Mouse (Mus musculus) midbrain, embryonic 10.5 days (tissue): ENCODE measurements around the gene Aasdh. TPM values are rescaled to one million over a fixed set of nuclear protein-coding genes. Genes with fewer than 3 reads are reported as not detected.

ENCODE experiments used
- DNase-seq: peaks from one replicate; pipeline ENCODE4 v3.0.0-alpha.2; 2017; ENCODE audit warnings: low spot score
- H3K27ac ChIP-seq: fragments of 300-500 bp; sonication (generic); replicated peaks from 2 replicates; pipeline ENCODE4 v1.5.1; 2016; ENCODE audit warnings: mild to moderate bottlenecking
- H3K27me3 ChIP-seq: fragments of 300-500 bp; sonication (generic); 2 replicates; pipeline ENCODE4 v1.6.1; 2016; ENCODE audit warnings: low read depth, mild to moderate bottlenecking; ENCODE audit not compliant: poor library complexity, severe bottlenecking
- H3K36me3 ChIP-seq: fragments of 300-500 bp; sonication (generic); 2 replicates; pipeline ENCODE4 v1.6.1; 2016; ENCODE audit warnings: mild to moderate bottlenecking, moderate library complexity
- H3K4me1 ChIP-seq: fragments of 300-500 bp; sonication (generic); 2 replicates; pipeline ENCODE4 v1.6.1; 2016
- H3K4me3 ChIP-seq: fragments of 300-500 bp; sonication (generic); 2 replicates; pipeline ENCODE4 v1.5.1; 2016; ENCODE audit warnings: mild to moderate bottlenecking, moderate library complexity
- H3K9me3 ChIP-seq: fragments of 300-500 bp; sonication (generic); replicated peaks from 2 replicates; pipeline ENCODE4 v1.6.1; 2016; ENCODE audit warnings: mild to moderate bottlenecking
- WGBS: fragments of 180-500 bp; shearing (Covaris S2); methylation state at CpG from one replicate; pipeline ENCODE4 v1.1.7; 2016; 5-methylcytosine and 5-hydroxymethylcytosine counted together
- polyA plus RNA-seq: library from polyadenylated mRNA; unstranded; fragments of >200 nt; fragmentation: Nextera tagmentation; extraction: Ambion mirVana; gene quantifications from 2 replicates; pipeline ENCODE4 v1.2.1, GENCODE M21; 2016

Aasdh gene
- polyA plus RNA-seq: 22.3 and 24.3 TPM in 2 replicates

GRCm38 (mm10) chr5:76905405-76906154 is at the start of gene Aasdh:
TSS of gene Aasdh (minus strand) at chr5:76905514.
- no peaks in the 10 kb centered on the region for H3K27me3 ChIP-seq
- no peaks in the 10 kb centered on the region for H3K9me3 ChIP-seq
- peaks cover 11% of the 10 kb centered on the region for H3K4me1 ChIP-seq
- peak within 1 kb of the TSS; percentile 67 for H3K4me3 ChIP-seq
- peak within 1 kb of the TSS; percentile 87 for H3K27ac ChIP-seq
- peak; percentile 99 for DNase-seq
- WGBS: under 1% methylated on average over 47 of the region's 47 CpGs
- H3K36me3 ChIP-seq: peaks cover 12% of the 10 kb centered on the region

DNA sequence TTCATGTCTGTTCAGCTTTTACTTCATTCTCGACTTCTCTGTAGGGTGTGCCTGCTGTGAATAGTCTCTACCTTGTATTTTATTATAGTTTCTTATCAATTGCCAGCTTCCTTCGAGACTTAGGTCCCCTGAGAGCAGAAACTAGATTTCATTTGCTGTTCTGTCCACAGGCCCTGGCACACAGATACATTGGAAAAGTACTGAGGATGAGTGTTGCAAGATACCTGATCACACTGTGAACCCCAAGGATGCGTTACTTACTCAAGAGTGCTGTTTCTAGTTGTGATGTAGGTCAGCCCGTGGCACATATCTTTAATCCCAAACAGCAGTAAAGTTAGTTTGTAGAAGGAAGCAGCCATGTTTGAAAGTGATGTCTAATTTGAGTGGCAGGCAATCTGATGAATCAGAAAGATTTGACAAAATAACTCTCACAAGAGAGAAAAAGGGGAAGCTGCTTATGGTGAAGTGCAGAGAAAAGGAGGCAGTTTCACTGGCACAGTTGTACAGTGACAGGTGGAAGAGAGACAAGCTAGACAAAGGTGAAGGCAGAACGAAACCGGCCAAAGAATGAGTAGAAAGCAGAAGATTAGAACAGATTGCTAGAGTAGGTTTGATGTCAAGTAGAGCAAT is 49.1 kb upstream of the Aasdh start:
- no peaks in the 10 kb centered on the region for H3K9me3 ChIP-seq
- no peak overlapping the region for H3K4me3 ChIP-seq

DNA sequence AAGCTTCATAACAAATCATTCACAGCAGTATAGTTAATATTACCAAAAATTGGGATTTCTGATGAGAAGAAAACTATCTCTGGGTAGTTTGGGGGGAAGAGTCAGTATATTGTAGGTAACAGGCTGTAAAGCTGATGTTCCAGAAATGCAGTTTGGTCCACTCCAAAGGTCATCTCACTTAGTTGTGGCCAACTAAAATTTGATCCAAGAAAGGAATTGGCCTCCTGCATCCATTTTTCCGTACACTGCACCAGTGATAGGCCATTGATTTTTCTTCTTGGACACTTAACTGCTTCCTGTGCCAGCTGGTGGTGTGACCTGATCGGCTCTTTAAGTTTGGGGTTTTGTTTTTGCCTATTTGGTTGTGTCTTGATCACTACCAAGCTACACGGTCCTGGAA is 48.5 kb upstream of the Aasdh start:
- DNase-seq: no peak
- Histone ChIP-seq H3K4me1 (peaks cover 48% of the 10 kb centered on the region), H3K36me3 (peaks cover 60% of the 10 kb centered on the region), H3K27ac (no peak overlapping the region), H3K4me3 (no peak overlapping the region), H3K9me3 (no peaks in the 10 kb centered on the region), H3K27me3 (no peaks in the 10 kb centered on the region)
- WGBS: 90% methylated on average over 3 of the region's 3 CpGs

More for the DNA sequence above, 49.1 kb upstream of the Aasdh start:
- Histone ChIP-seq H3K36me3 (peaks cover 59% of the 10 kb centered on the region), H3K4me1 (peaks cover 42% of the 10 kb centered on the region), H3K27ac (no peak overlapping the region), H3K27me3 (no peaks in the 10 kb centered on the region)
- 94% methylated on average over 6 of the region's 6 CpGs for WGBS
- no peak for DNase-seq

- Histone ChIP-seq H3K27ac (peak overlapping the region; percentile 95), H3K36me3 (peaks cover 60% of the 10 kb centered on the region), H3K4me1 (peaks cover 53% of the 10 kb centered on the region), H3K4me3 (peak overlapping the region; percentile 84), H3K9me3 (no peaks in the 10 kb centered on the region), H3K27me3 (no peaks in the 10 kb centered on the region)
- WGBS: 27% methylated on average over 7 of the region's 7 CpGs
- DNase-seq: no peak
Observed at GRCm38 (mm10) chr5:76952112-76953040, 47.1 kb upstream of the Aasdh start.

- DNase-seq: peak; percentile 99
- Histone ChIP-seq H3K4me1 (peaks cover 53% of the 10 kb centered on the region), H3K36me3 (peaks cover 60% of the 10 kb centered on the region), H3K9me3 (no peaks in the 10 kb centered on the region), H3K27ac (peak within 1 kb of the TSS; percentile 95), H3K4me3 (peak within 1 kb of the TSS; percentile 84), H3K27me3 (no peaks in the 10 kb centered on the region)
- WGBS: under 1% methylated on average over 81 of the region's 81 CpGs
Observed at GRCm38 (mm10) chr5:76951106-76952027, 46.1 kb upstream of the Aasdh start, which contains the start of the genes Paics and Ppat. TSS of gene Paics (plus strand) at chr5:76951307. TSS of gene Ppat (minus strand) at chr5:76951578.

GRCm38 (mm10) chr5:76950343-76951105 is 45.2 kb upstream of the Aasdh start:
- DNase-seq: no peak
- Histone ChIP-seq H3K4me1 (peaks cover 53% of the 10 kb centered on the region), H3K27ac (peak overlapping the region; percentile 95), H3K36me3 (peaks cover 59% of the 10 kb centered on the region), H3K27me3 (no peaks in the 10 kb centered on the region), H3K9me3 (no peaks in the 10 kb centered on the region), H3K4me3 (peak overlapping the region; percentile 84)
- under 1% methylated on average over 24 of the region's 24 CpGs for WGBS

GRCm38 (mm10) chr5:76947758-76948157 is 42.4 kb upstream of the Aasdh start:
- H3K4me3 ChIP-seq: no peak overlapping the region

GRCm38 (mm10) chr5:76947142-76947541 is 41.8 kb upstream of the Aasdh start:
- WGBS: 89% methylated on average over 4 of the region's 4 CpGs
- H3K9me3 ChIP-seq: 0 out of 2 replicates have a peak, but pooled peaks cover 2% of the 10 kb centered on the region
- H3K27me3 ChIP-seq: no peaks in the 10 kb centered on the region
- DNase-seq: no peak
- H3K4me1 ChIP-seq: peaks cover 29% of the 10 kb centered on the region
- no peak overlapping the region for H3K27ac ChIP-seq
- H3K36me3 ChIP-seq: peaks cover 56% of the 10 kb centered on the region
- H3K4me3 ChIP-seq: no peak overlapping the region

More at GRCm38 (mm10) chr5:76947758-76948157, 42.4 kb upstream of the Aasdh start:
- Histone ChIP-seq H3K27me3 (no peaks in the 10 kb centered on the region), H3K9me3 (0 out of 2 replicates have a peak, but pooled peaks cover 2% of the 10 kb centered on the region), H3K4me1 (peaks cover 35% of the 10 kb centered on the region), H3K36me3 (peaks cover 51% of the 10 kb centered on the region), H3K27ac (no peak overlapping the region)
- DNase-seq: no peak
- WGBS: 93% methylated on average over 4 of the region's 4 CpGs

DNA sequence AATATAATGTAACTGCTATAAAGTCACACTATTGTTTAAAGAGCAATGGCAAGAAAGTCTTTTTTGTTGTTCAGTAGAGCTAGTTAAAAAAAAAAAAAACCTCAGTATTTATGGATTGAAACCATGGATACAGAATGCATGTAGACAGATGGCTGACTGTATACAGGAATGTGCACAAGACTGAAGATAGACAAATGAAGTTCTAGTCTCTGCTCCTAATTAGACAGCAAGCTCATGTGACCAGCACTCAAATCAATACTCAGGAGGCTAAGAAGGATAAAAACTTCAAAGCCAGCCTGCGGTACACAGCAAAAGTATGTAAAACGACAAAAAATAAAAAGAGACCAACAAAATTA is 40.3 kb upstream of the Aasdh start:
- Histone ChIP-seq H3K4me1 (peaks cover 21% of the 10 kb centered on the region), H3K36me3 (peaks cover 71% of the 10 kb centered on the region), H3K27me3 (no peaks in the 10 kb centered on the region), H3K27ac (no peak overlapping the region), H3K4me3 (no peak overlapping the region), H3K9me3 (peaks cover 5% of the 10 kb centered on the region; the same call in 1 of the 2 replicates)
- no peak for DNase-seq
- WGBS: 92% methylated on average over 2 of the region's 2 CpGs

- H3K9me3 ChIP-seq: peaks cover 10% of the 10 kb centered on the region; the same call in 1 of the 2 replicates
- no peak for DNase-seq
- 82% methylated on average over 6 of the region's 6 CpGs for WGBS
- H3K27ac ChIP-seq: no peak overlapping the region
- H3K4me3 ChIP-seq: no peak overlapping the region
- H3K4me1 ChIP-seq: peaks cover 18% of the 10 kb centered on the region
- peaks cover 76% of the 10 kb centered on the region for H3K36me3 ChIP-seq
- H3K27me3 ChIP-seq: no peaks in the 10 kb centered on the region
Observed at GRCm38 (mm10) chr5:76944965-76945677, 39.8 kb upstream of the Aasdh start.
